Mouse (Mus musculus): ENCODE results near the gene Sash3. TPM values are rescaled to one million over a fixed set of nuclear protein-coding genes. Genes with fewer than 3 reads are reported as not detected.
"Not testable (repeated sequence)": the region's sequence is repeated elsewhere in the genome, so short reads cannot be mapped to it uniquely, and the experiment has no call there.

Gene Sash3
- polyA plus RNA-seq, 1 experiment from 2014 or later: 1.1 TPM

GRCm38 (mm10) chrX:48208519-48209185 lies 62.4 kb downstream of the Sash3 start, which contains the start of gene Zdhhc9:
Gene Zdhhc9, minus strand, starts transcription at chrX:48208878.
- ATAC-seq (ENCODE audit: low FRiP score): peak; percentile 99
- peak within 1 kb of the TSS; percentile 60 for H3K4me2 ChIP-seq
- H3K4me3 ChIP-seq (replicated peaks): peak within 1 kb of the TSS; percentile 60
- H3K4me1 ChIP-seq: peaks cover 26% of the 10 kb centered on the region
- 18% methylated on average over 33 of the region's 34 CpGs for WGBS
- no peaks in the 10 kb centered on the region for H3K27me3 ChIP-seq (replicated peaks)
- H3K27ac ChIP-seq (replicated peaks): peak within 1 kb of the TSS; percentile 78
- H3K36me3 ChIP-seq: no peaks in the 10 kb centered on the region
- no peaks in the 10 kb centered on the region for H3K9me3 ChIP-seq (replicated peaks)
- peak within 1 kb of the TSS; percentile 59 for H3K9ac ChIP-seq (replicated peaks)

- not testable (repeated sequence) for ATAC-seq (ENCODE audit: low FRiP score); H3K27me3 ChIP-seq (replicated peaks); H3K4me3 ChIP-seq (replicated peaks); H3K36me3 ChIP-seq; H3K4me2 ChIP-seq; H3K9me3 ChIP-seq (replicated peaks); H3K9ac ChIP-seq (replicated peaks); H3K27ac ChIP-seq (replicated peaks)
- peaks cover 20% of the 10 kb centered on the region for H3K4me1 ChIP-seq
- WGBS: 94% methylated on average over 2 of the region's 4 CpGs
Measured at GRCm38 (mm10) chrX:48209746-48210145, 63.5 kb downstream of the Sash3 start.

Other genes with a start within 250 kb of the Sash3 start
- gene Ocrl, start 234.0 kb upstream of the Sash3 start, polyA plus RNA-seq (2015; fragmentation: Nextera tagmentation; extraction: Ambion mirVana): 29.6 and 31.6 TPM in 2 replicates
- gene Apln, start 111.6 kb upstream of the Sash3 start, polyA plus RNA-seq (2015; fragmentation: Nextera tagmentation; extraction: Ambion mirVana): 2.6 and 3.6 TPM in 2 replicates
- 0.31 and 0.54 TPM in 2 replicates for gene Xpnpep2, start 37.7 kb upstream of the Sash3 start, polyA plus RNA-seq (2015; fragmentation: Nextera tagmentation; extraction: Ambion mirVana)
- gene Zdhhc9, start 62.4 kb downstream of the Sash3 start, polyA plus RNA-seq (2015; fragmentation: Nextera tagmentation; extraction: Ambion mirVana): 8.7 and 9.1 TPM in 2 replicates
- gene Utp14a, start 110.4 kb downstream of the Sash3 start, polyA plus RNA-seq (2015; fragmentation: Nextera tagmentation; extraction: Ambion mirVana): 15.7 TPM in 2 replicates
- 5.1 and 7.2 TPM in 2 replicates for gene Bcorl1, start 194.9 kb downstream of the Sash3 start, polyA plus RNA-seq (2015; fragmentation: Nextera tagmentation; extraction: Ambion mirVana)

Data from neural tube, embryonic 15.5 days (tissue).